Mouse (Mus musculus) cerebellum, adult 2 months (tissue): Measurements from ENCODE around the gene Klhl42.

Experiments
- CTCF ChIP-seq: fragments of 200-500 bp; IDR thresholded peaks from 2 replicates; pipeline ENCODE4 v1.5.1; 2011; ENCODE audit warnings: low read depth, mild to moderate bottlenecking, control low read depth, low read length, moderate library complexity, borderline replicate concordance; ENCODE audit not compliant: insufficient read depth
- POLR2A ChIP-seq: fragments of 200-500 bp; IDR thresholded peaks from 2 replicates; pipeline ENCODE4 v1.6.1; 2011; ENCODE audit warnings: low read length, control low read depth, borderline replicate concordance; ENCODE audit not compliant: insufficient read depth

DNA sequence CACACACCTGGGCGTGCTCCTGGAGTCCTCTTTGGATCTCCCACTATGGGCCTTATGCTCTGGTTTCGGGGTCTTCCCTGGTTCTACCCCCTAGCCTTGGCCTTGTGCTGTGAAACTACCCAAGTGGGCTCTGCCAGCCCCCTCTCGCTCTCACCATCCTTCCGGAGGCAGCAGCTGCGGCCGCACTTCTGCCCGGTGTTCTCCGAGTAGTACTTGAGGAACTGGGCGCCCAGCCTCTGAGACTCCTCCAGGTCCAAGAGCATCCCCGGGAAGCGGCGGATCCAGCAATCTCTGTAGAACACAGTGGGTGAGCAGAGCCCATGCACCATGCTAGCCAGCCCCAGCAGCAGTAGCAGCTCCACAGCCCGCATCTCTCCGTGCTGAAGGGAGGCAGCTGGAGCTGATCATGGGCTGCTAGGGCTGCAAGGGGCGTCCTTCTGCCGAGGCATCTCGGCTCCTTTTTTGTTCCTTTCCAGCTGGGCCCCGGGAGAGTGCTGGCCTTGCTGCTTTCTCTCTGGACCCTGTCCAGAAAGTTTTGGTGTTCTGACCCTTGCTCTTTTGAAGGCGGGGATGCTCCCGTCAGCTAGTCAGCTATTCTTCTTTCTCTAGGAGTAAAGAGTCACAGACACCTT lies 4.5 kb upstream of the Klhl42 start, which contains the start of gene Mansc4:
- no peak for TF ChIP-seq CTCF
- TF ChIP-seq POLR2A, result no peak
